Mouse (Mus musculus): ENCODE results near the gene Slc9a7.

The Slc9a7 gene

DNA sequence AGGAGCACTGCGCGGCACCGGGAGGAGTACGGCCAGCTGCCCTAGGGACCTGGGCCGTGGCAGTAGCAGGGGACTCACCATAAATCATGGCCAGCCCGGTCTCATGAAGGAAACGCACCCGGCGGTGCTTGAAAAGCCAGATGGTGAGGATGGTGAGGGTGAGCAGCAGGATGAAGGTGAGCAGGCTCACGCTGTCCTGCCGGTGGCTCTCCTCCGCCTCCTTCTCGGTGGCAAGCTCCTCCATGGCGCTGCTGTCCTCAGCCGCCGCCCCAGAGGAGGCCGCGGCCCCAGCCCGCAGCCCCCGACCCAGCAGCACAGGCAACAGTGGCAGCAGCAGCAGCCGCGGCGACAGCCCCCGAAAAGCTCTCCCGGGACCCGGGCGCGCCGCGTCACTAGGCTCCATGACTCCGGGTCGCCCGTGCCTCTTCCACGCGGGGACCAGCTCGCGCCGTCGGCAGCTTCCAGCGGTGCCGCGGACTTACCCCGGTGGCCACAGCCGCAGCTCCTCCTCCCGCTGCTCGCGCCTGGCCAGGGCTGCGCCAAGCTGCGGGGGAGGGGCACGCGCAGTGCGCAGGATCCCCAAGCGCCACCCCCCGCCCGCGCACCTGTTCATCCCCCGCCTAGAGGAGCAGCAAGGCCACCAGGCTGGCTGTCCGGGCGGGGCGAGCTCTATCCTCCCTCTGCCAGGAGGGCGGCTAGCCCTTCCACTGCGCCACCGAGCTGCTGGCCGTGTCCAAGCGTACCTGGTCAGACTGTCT, at the start of gene Slc9a7:
Gene Slc9a7 (minus strand): TSS at position 526 of the 758 bp plus-strand sequence.
- peak; percentile 75 to 80 for DNase-seq

DNA sequence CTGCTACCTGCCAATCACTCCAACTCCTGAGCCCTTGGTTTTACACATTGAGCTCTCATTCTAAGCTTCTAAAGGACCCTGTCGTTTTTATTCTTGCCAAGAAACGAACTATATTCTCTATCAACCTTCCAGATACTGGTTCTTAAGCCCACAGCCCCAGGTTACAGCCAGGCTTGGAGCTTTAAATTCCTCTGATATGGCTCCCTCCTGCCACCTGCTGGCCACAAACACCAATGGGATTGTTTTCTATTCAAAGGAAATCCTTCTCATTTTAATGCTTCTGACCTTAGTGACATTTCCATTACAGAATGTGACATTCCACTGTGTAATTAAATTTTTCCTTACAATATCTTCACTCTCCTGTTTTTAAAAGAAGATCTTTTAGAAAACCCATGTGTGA, 44.1 kb upstream of the Slc9a7 start:
- DNase-seq: peak; percentile 80 to 82

DNA sequence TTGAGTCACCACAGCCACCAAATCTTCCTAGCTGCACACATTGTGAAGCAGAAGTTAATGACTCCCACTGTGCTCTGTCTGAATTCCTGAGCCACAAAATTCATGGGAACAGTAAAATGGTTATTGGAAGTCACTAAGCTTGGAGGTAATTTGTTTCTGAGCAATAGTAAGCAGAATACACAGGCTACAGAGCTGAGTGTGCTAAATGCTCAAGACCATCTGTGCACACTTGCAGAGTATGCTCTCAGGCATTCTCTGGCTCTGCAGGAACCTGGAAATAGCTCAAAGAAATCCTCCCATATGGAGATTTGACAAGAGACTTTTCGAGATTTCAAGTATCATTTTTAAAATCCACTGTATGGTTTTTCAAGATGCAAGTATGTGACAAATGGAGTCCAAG, 41.1 kb upstream of the Slc9a7 start:
- peak; percentile 28 to 61 for DNase-seq

DNA sequence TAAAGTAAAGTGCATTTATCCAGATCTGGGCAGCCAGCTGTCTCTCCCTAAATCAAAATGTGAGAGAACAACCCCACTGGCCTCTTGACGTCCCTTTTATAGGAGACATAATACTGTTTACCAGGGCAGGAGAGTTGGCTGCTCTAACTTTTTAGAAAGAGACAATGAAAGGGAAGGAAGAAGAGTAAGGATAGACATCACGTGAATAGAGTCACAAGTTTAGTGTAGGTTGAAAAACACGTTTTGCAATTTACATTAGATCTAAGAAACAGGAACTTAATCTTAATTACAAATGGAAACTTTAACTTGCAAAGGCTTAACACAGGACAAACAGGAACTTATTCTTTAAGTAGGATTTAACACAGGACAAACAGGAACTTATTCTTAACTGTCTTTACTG, 15.6 kb upstream of the Slc9a7 start:
- no peak for DNase-seq

DNA sequence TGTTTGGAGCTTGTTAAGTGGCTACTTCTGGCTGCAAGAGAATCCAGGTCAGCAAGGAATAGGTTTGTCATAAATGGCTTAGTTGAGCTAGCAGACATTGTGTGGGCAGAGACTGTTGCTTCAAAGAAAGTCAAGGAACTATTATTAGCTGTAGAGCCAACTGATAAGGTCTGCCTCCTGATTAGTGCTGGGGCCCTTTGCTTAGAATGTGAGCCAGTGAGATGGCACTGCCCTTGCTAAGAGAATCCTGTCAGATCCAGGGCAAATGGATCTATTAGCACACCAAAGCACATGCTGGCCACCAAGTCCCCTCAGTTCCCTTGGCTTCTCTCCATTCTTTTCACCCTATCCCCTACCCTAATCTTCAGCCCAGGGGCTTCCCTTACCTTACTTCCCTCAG, 14.3 kb upstream of the Slc9a7 start:
- no peak for DNase-seq

DNA sequence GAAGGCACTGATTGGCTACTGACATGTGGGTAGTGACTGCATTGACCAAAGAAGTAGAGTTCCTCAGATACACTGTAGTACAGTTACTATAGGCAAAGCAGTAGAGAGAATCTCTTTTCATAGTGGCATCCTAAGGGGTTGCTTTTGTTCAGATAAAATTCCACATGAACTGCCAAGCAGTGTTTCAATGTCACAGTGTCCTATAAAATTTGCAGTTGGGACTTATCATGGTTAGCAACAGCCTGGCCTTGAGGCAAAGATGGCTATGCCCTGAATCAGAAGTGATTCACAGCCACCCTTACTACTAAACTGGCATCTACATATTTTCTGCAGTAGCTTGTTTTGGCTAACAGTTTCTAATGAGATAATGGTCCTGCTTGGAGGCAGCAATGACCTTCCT, 11.7 kb upstream of the Slc9a7 start:
- DNase-seq: no peak

DNA sequence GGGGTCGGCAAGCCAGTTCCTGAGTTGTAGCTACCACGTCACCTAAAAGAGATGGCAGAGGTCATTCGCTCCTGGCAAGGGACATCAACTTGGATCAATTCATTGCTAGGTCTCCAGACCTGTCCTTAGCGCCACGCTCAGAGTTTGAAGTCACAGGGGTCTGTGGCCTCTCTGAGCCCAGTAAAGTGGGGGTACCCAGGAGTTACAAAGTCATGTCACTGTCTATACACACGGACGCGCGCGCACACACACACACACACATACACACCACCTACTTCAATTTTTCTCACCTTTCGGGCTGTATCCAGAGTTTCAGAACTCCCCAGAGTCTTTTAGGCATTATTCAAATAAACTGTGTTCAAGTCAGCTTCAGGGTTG, 422 bp upstream of the Slc9a7 start:
- no peak for DNase-seq

DNA sequence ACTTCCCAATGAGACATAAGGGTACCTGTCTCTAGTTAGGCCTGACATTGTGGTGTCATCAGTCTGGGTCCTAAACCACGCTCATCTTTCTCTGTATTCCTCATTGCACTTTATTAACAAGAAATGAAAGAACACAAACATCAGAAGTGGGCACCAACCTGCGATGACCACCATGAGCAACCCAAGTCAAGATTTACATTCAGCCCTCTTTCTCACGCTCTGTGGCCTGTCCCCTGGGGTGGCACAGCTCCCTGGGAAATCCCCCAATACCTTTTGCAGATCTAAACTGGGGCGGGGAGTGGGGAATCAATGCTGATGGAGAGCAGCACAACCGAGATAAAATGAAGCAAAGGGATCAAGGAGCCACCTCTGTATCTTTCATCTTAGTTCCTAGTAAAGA, 892 bp downstream of the Slc9a7 start:
- DNase-seq: peak; percentile 18 to 20

DNA sequence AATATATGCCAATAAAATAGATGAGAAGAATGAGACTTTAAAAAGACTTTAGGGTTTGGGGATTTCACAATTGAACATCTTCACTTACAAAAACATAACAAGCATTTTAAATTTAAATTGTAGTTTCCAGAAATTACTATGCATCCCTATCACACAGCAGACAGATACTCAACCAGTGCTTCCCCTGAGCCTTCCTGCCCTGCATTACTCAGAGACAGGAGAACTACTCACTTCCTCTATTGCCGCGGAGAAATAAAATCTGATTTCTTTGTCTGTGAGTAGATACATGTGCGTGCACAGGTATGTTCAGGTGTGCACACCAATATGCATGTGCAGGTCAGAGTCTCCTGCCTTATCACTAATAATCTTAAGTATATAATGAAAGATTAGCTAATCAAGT, 2.9 kb downstream of the Slc9a7 start:
- no peak for DNase-seq

DNA sequence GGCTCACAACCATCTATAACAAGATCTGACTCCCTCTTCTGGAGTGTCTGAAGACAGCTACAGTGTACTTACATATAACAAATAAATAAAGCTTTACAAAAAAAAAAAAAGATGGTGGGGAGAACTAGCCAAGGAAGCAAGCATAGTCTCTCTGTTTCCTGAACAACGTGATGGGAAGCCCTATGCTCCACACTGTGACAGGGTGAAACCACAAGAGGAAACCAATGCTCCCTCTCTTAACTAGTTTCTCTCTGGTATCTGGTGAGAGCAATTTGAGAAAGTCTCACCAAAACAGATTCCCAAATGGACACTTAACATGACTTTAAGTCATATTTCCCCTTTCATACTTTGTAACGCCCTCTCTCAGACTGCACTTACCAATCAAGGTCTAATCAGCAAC, 5.4 kb downstream of the Slc9a7 start:
- no peak for DNase-seq

DNA sequence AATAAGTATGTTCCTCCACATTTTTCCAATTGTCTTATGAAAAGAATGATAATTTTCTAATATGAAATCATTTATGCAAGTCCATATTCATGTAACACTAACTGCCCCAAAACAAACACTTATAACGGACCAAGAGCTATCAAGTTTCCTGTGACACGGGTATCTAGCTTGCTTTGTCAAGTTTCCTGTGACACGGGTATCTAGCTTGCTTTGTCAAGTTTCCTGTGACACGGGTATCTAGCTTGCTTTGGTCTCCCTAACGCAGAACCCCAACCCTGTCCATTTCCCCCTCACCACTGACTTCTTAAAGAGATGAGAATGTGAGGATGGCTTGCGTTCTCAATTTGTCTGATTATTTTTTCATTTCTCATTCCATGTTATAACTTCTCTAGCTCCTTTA, 12.2 kb downstream of the Slc9a7 start:
- DNase-seq: no peak

DNA sequence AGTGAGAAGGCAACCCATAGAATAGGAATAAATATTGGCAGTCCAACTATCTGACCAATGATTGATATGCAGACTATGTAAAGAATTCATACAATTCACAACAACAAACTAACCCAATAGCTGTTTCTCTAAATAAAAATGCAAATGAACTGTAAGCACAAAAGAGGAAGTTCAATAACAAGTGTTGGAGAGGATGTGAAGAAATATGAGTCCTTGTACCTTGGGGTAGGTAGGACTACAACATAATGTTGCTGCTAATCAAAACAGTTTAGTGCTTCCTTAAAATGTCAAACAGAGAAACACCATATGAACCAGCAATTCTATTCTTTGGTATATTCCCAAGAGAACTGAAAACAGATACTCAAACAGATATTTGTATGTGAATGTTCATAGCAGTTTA, 17.8 kb downstream of the Slc9a7 start:
- no peak for DNase-seq

DNA sequence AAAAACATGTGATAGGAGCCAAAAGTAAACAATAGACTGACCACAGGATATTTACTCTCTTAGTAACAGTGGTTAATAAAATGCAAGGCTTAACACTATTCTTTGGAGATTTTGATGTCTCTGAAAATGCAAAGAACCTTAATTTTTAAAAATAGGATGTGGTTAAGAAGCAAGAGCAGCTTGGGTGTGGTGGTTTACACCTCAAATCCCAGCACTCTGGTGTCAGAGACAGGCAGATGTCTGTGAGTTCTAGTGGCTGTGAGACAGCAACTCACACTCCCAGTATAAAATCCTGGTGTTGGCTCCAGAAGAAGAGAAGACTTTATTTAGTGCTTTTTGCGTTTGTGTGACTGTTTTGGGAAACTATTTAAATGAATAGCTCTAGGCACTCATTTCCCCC, 19.6 kb downstream of the Slc9a7 start:
- no peak for DNase-seq

DNA sequence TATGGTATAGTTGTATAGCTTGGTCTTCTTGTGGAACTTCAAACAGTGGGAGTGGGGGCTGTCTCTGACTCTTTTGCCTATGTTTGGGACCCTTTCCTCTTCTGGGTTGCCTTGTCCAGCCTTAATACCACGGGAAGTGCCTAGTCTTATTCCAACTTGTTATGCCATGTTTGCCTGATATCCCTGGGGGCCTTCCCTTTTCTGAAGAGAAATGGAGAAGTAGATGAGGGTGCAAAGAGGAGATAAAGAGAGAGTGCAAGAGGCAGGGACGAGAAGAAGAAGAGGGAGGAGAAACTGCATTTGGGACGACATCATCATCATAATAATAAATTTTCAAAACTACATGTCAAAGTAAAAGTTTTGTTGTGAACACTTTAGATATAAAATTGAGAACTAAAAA, 21.6 kb downstream of the Slc9a7 start:
- DNase-seq: no peak

DNA sequence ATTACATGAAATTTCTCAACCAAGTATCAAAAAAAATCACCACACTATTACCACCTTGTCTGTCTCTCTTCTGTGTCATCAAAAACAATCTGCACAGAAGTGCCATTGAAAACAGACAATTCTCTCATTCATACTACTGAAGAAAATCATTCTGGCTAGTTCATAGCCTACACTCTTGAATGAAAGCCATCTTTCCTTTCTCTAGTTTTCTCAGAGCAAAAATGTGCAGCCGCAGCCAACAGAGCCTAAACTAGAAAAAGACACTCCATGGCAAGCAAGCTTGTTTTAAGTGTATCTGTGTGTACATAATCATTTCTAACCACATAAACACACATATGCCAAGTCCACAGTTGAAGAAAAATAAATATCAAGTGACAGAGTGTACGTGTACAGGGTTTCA, 27.2 kb downstream of the Slc9a7 start:
- DNase-seq: no peak

DNA sequence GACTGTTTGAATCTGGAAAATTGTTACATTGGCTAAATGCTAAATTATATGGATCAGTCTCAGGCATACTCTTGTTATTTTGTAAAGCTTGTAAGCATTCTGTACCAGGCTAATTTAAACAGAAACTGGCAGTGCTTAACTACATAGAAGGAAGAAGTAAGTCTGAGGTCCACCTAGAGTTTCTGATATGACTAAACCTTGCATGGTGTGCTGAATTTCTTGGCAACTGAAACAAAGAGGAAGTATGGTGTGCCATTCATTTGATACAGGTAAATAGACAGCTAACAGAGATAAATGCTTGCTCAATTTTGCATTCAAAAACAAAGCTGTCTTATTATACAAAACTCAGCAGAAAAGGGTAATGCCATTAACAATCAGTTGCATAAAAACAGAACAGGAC, 63.5 kb downstream of the Slc9a7 start:
- DNase-seq: no peak

DNA sequence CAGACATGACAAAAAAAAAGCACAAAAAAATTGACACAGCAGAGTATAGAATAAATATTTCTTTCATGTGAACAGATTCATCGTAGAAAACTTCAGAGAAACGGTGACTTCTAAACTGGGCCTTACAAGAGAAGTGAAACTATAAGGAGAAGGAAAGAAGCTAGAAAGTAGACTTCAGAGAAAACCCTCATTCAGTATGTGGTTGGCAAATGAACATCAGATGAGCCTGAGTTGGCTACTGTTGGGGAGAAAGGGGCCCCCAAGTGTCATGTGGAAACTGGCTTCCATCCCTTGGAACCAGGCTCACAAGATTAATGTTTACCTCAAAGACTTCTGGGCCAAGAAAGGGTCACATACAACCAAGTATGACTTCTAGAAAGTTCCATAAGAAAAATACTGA, 70.1 kb downstream of the Slc9a7 start:
- DNase-seq: no peak

DNA sequence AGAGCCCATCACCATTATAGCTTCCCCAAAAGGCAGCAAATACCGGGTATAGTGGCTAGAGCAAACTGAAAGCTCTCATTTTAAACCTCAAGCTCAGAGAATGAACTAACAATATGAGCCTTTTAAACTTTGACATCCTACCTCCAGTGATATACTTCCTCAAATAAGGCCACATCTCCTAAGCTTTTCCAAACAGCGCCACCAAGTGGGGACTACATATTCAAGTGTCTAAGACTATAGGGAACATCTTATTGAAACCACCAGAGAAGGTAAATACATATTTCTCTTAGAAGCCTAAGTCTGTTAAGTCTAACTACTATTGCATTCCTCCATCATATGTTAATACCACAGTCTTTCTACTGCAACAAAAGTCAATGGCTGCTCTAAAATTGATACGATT, 106.0 kb downstream of the Slc9a7 start:
- DNase-seq: no peak

DNA sequence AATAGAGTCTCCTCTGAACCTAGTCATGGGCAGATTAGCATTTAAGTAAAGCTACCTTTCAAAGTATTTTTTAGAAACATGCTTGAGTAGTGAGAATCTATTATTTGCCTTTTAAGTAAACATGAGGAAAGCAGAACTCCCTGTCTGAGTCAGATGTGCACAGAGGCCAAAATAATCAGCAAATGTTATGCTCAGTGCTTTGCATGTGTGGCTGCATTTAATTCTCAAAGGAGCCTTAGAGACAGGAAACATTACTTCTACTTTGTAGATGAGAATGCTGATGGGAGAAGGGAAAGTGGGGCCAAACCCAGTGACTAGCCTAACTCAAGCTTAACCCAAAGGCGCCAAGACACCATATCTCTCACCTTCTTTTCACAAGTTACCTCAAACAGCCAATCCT, 114.8 kb downstream of the Slc9a7 start:
- DNase-seq: no peak

DNA sequence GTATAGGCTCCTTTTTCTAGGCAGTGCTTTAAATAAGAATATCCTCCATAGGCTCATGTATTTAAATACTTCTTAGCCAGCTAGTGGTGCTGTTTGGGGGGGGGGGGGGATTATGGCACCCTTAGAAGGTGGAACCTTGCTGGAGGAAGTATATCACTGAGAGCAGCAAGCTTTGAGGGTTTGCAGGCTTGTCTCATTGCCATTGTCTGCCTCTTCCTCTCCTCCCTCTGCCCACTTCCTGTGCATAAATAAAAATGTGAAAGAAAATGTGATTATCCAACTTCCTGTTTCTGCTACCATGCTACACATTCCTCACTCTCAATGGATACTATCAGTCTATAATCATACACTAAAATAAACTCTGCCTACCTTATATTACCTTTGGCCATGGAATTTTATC, 123.2 kb downstream of the Slc9a7 start:
- no peak for DNase-seq

DNA sequence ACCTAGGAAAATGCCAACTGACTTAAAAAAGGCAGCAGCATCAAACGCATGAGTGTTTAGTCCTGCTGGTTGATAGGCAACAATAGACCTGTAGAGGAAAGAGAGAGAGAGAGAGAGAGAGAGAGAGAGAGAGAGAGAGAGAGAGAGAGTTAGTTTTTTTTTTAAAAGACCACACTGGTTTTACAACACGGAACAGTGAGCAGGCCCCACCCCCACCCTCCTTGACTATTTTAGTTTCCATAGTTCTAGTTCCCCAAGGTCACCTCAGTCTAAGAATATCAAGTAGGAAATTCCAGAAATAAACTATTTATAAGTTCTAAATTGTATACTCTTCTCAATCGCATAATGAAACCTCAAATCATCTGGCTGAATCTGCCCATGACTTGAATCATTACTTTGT, 126.6 kb downstream of the Slc9a7 start:
- DNase-seq: no peak

DNA sequence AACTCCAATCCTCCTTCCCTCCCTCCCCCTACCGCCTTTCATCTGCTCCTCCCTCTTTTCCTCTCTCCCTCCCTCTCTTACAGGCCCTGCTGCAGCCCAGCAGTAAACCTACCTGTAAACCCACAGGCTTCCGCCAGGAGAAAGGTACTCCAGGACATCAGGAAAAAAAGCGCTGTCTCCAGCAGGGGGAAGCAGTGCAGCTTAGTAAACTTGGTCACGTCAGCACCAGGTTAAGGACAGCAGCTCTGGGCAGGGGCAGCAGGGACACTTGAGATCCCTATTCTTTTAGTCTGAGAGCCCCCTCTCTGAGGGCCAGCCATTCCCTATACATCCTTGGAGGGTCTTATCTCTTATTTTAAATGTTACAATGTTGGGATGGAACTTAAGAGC, 129.3 kb downstream of the Slc9a7 start:
- DNase-seq: peak; percentile 60 to 63

DNA sequence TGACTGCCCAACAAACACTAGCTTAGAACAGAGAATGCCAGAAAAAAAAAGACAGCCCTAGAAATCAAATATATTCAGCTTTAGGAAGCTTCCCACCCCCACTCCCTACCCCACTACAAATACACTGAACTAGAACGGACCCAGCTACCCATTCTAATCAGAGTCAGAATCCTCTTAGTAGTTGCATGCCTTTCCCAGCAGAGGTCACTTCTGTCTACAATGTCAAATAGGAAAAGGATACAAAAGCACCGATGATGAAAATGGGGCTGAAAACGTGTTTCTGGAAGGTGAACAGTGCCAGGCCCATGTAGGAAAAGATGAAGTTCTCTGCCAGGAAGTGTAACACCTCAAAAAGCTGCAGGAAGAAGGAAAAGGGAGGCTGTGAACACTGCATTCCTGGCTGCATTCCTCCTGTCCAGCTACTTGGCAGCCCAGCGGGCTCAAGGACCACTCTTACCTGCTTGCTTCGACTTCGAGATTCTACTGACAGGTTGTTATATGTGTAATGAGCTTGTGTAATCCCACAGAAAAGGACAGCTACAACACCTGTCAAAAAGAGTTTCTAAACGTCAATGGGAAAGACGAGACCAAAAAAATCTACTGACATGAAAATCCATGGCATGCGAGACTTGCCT, 129.8 kb downstream of the Slc9a7 start:
- DNase-seq: peak in 1 of 2 experiments; percentile 7

DNA sequence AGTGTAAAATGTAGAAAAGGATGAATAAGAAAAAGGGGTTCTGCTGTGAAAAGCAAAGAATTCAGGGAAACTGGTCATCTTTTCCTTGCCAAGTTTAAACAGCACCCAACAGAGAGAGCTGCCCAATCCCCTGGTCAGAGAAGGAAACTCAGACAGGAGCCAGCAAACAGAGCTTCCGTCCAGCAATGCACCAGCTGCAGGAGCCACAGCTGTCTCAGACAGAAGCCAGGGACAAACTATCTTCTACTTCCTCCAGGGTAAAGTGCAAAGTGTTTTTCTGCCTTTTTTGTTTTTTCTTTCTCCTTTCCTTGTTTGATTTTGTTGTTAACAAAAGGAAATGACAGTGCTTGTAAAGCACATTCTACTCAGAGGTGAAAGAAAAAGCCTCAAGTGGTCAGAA, 131.3 kb downstream of the Slc9a7 start:
- no peak for DNase-seq

DNA sequence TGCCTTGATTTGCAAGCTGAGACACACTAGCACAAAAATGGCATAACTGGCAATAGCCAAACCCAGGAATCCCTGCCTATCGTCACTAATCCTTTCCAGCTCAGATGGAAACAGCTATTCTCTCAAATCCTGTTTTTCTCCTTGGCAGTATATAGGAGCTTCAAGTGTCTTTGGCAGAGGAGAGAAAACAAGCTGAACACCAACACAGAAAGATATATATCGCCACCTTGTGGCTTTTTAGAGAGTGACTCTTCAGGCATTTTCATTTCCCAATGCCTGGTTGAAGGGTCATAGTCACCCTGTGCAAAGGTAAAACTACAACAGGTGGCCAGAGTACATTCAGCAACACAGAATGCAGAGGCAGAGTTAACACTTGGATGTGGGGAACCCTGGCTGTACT, 134.1 kb downstream of the Slc9a7 start:
- DNase-seq: peak in 1 of 2 experiments; percentile 47

Measured in cerebellum, postnatal 10 days (tissue).